Mouse (Mus musculus) central nervous system, embryonic 11.5 days (tissue): ENCODE measurements around the gene Ssx9. TPM values are rescaled to one million over a fixed set of nuclear protein-coding genes. Genes with fewer than 3 reads are reported as not detected.

ENCODE experiments used
- polyA plus RNA-seq: library from polyadenylated mRNA; depleted of rRNA; stranded (reverse); fragments of >200 nt; gene quantifications from 2 replicates; pipeline ENCODE4 v1.2.3, GENCODE M21; 2012; rRNA removed

Gene Ssx9
- not detected in 2 replicates for polyA plus RNA-seq

DNA sequence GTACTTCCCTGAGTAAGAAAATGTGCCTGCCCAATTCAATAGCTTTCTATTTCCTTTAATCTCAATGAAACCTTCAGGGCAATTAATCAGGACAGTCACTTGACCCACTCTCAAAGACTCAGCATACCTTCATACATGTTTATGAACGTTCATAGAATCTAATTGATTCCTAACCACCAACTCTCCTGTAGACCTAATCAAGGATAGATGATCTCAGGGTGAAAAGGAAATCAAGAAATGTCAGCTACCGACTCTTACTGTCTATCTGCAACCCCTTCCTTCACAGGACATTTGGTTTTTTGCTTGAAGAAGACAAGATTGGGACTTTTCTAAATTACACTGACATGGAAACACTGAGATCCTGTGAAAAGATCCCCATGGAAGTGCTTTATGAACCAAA, at the start of gene Ssx9:
Gene Ssx9, plus strand, starts transcription at position 301 of the 400 bp plus-strand sequence.

DNA sequence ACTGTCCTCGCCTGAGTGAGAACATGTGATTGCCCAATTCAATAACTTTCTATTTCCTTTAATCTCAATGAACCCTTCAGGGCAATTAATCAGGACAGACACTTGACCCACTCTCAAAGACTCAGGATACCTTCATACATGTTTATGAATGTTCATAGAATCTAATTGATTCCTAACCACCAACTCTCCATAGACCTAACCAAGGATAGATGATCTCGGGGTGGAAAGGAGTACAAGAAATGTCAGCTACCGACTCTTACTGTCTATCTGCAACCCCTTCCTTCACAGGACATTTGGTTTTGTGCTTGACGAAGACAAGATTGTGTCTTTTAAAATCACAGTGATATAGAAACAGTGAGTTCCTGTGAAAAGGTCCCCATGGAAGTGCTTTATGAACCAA, 55.2 kb downstream of the Ssx9 start, which contains the start of gene Ssxb5:
Gene Ssxb5, plus strand, starts transcription at position 301 of the 400 bp plus-strand sequence.

Other genes starting within 250 kb of the Ssx9 start
- gene Gm14459, start 223.5 kb upstream of the Ssx9 start, polyA plus RNA-seq: not detected in 2 replicates
- gene Ssxb6, start 200.2 kb upstream of the Ssx9 start, polyA plus RNA-seq: not detected in 2 replicates
- gene Ssxb3, start 156.6 kb upstream of the Ssx9 start, polyA plus RNA-seq: not detected in 2 replicates
- gene Ssxb8, start 57.6 kb upstream of the Ssx9 start, polyA plus RNA-seq: not detected in 2 replicates
- gene Ssxb5, start 55.3 kb downstream of the Ssx9 start, polyA plus RNA-seq: not detected in 2 replicates
- not detected in 2 replicates for gene Gm6592, start 95.6 kb downstream of the Ssx9 start, polyA plus RNA-seq
- gene Gm5751, start 125.8 kb downstream of the Ssx9 start, polyA plus RNA-seq: not detected in 2 replicates
- 7.4 and 7.9 TPM in 2 replicates for gene B630019K06Rik, start 143.9 kb downstream of the Ssx9 start, polyA plus RNA-seq
- gene Fthl17b, start 214.5 kb downstream of the Ssx9 start, polyA plus RNA-seq: not detected in 2 replicates
- not detected in 2 replicates for gene Fthl17c, start 228.1 kb downstream of the Ssx9 start, polyA plus RNA-seq
- gene Fthl17d, start 238.3 kb downstream of the Ssx9 start, polyA plus RNA-seq: not detected in 2 replicates